Mouse (Mus musculus) forelimb bud, embryonic 11.5 days (tissue): ENCODE measurements at regions not wholly inside any gene's neighbourhood (a gene's known extent, or its start where the extent isn't known, plus 50 kb on each side); places are given as distances from the start of the nearest gene placed in this dataset.

Experiments
- DNase-seq: peaks from one replicate; pipeline ENCODE4 v3.0.0-alpha.2; 2012; ENCODE audit warnings: low read depth, low spot score

GRCm38 (mm10) chr14:120146908-120147770 is 104.9 kb upstream of the Oxgr1 start:
- peak; percentile 62 for DNase-seq

GRCm38 (mm10) chr14:120148803-120149202 is 106.6 kb upstream of the Oxgr1 start:
- DNase-seq, result no peak

GRCm38 (mm10) chr14:120149341-120149741 is 107.1 kb upstream of the Oxgr1 start:
- DNase-seq, result no peak

- no peak for DNase-seq
Measured at GRCm38 (mm10) chr14:120150589-120150988, 108.4 kb upstream of the Oxgr1 start.

- DNase-seq, result no peak
Measured at GRCm38 (mm10) chr14:120154413-120154812, 112.2 kb upstream of the Oxgr1 start.

GRCm38 (mm10) chr14:120164184-120164583 is 111.3 kb upstream of the Mbnl2 start:
- DNase-seq, result no peak

- no peak for DNase-seq
Measured at GRCm38 (mm10) chr14:120165496-120166045, 109.9 kb upstream of the Mbnl2 start.

GRCm38 (mm10) chr14:120170733-120171132 is 104.7 kb upstream of the Mbnl2 start:
- DNase-seq, result no peak

GRCm38 (mm10) chr14:120172058-120172457 is 103.4 kb upstream of the Mbnl2 start:
- no peak for DNase-seq

- DNase-seq, result no peak
Measured at GRCm38 (mm10) chr14:120172844-120173243, 102.6 kb upstream of the Mbnl2 start.

GRCm38 (mm10) chr14:120174615-120175014 is 100.9 kb upstream of the Mbnl2 start:
- DNase-seq, result no peak

- DNase-seq, result no peak
Measured at GRCm38 (mm10) chr14:120195218-120195617, 80.3 kb upstream of the Mbnl2 start.

GRCm38 (mm10) chr14:120211741-120212140 is 63.7 kb upstream of the Mbnl2 start:
- no peak for DNase-seq

GRCm38 (mm10) chr14:120212626-120213025 is 62.8 kb upstream of the Mbnl2 start:
- no peak for DNase-seq

GRCm38 (mm10) chr14:120219224-120219623 is 56.2 kb upstream of the Mbnl2 start:
- no peak for DNase-seq

GRCm38 (mm10) chr14:120223528-120224201 is 51.8 kb upstream of the Mbnl2 start:
- no peak for DNase-seq

- peak; percentile 35 for DNase-seq
Measured at GRCm38 (mm10) chr14:120224202-120224846, 51.1 kb upstream of the Mbnl2 start.

GRCm38 (mm10) chr14:120225657-120226056 is 49.8 kb upstream of the Mbnl2 start:
- DNase-seq, result no peak
